In genomic region chr4:150352736-150353135, GRCm38 (mm10) we compare ENCODE assay signal across 27 mouse cellular contexts.
DNase-seq lines count a peak whose midpoint lies in the region; ATAC-seq and TF ChIP-seq lines count a peak whose summit lies in the region.
"Had no signal": no experiment of that assay in that cellular context is flagged by ENCODE, and none has a peak within 500 bp of the region (broad histone marks: within the 10 kb centered on the region; RNA-seq: fewer than 3 reads in every experiment).

No protein-coding gene starts in this region.

- no peak for TF ChIP-seq RAD21 in CH12.LX (IDR thresholded peaks at IDR 0.05; ENCODE audit: low read depth, low read length)

- in situ Hi-C loops in CH12.LX (cut with MboI; ENCODE audit: low pct_ligation_motif_present, low pct_unique_long_range_greater_than_20kb, low sequenced_read_pairs): loop anchor here (10.0 kb wide), 1 partner anchor 102 kb away; no protein-coding TSS in a partner anchor

- H3K4me2 ChIP-seq in intestine, embryonic 14.5 days (ENCODE audit: low read length): no peak overlapping the region
- no peak overlapping the region for H3K4me2 ChIP-seq in intestine, embryonic 15.5 days (replicated peaks)
- peak overlapping the region; percentile 56 for H3K4me2 ChIP-seq in CH12.LX (ENCODE audit: insufficient read depth, low read depth, poor library complexity, severe bottlenecking)
- H3K4me2 ChIP-seq: embryonic facial prominence, embryonic 13.5 days; embryonic facial prominence, embryonic 15.5 days; forebrain, embryonic 12.5 days had no signal

- no peak overlapping the region for H3K27ac ChIP-seq in intestine, embryonic 14.5 days (ENCODE audit: low read depth)
- no peak overlapping the region for H3K27ac ChIP-seq in intestine, embryonic 15.5 days
- peak overlapping the region; percentile 64 for H3K27ac ChIP-seq in CH12.LX (ENCODE audit: insufficient read depth, low read depth)
- H3K27ac ChIP-seq in layer of hippocampus, adult 2 months: no peak overlapping the region
- H3K27ac ChIP-seq: embryonic facial prominence, embryonic 13.5 days; embryonic facial prominence, embryonic 15.5 days; forebrain, embryonic 10.5 days; forebrain, embryonic 12.5 days had no signal

- H3K27me3 ChIP-seq in intestine, embryonic 14.5 days (replicated peaks; ENCODE audit: control insufficient read depth, insufficient read depth, low read length): no peaks in the 10 kb centered on the region
- H3K27me3 ChIP-seq in intestine, embryonic 15.5 days (replicated peaks): no peaks in the 10 kb centered on the region
- H3K27me3 ChIP-seq in CH12.LX (replicated peaks): no peaks in the 10 kb centered on the region
- H3K27me3 ChIP-seq: embryonic facial prominence, embryonic 13.5 days; embryonic facial prominence, embryonic 15.5 days had no signal

- H3K36me3 ChIP-seq in intestine, embryonic 14.5 days (ENCODE audit: control insufficient read depth, insufficient read depth, low read length): no peaks in the 10 kb centered on the region
- no peaks in the 10 kb centered on the region for H3K36me3 ChIP-seq in intestine, embryonic 15.5 days
- peaks cover 0 to 12% of the 10 kb centered on the region in 2 experiments for H3K36me3 ChIP-seq in CH12.LX (replicated peaks in 1 of 2; ENCODE audit: control insufficient read depth in 1 of 2, insufficient read depth in 1 of 2, low read length in 1 of 2)
- H3K36me3 ChIP-seq: embryonic facial prominence, embryonic 13.5 days; embryonic facial prominence, embryonic 15.5 days; forebrain, embryonic 12.5 days had no signal

- DNase-seq in heart, adult 11 months: peak; percentile 5
- DNase-seq in heart, postnatal 10 days: no peak
- DNase-seq in intestine, embryonic 14.5 days (ENCODE audit: low spot score): peak; percentile 21
- no peak for DNase-seq in CH12.LX (ENCODE audit: extremely low read depth)
- DNase-seq in Muller cell, postnatal 12 days (ENCODE audit: inconsistent ontology term): peak; percentile 21
- DNase-seq in layer of hippocampus, adult 2 months (ENCODE audit: low spot score in 2 of 2): no peak
- no peak for DNase-seq in kidney, postnatal 4 days
- DNase-seq: adrenal gland, adult 2 months; adrenal gland, postnatal 10 days; adrenal gland, postnatal 25 days; B cell, adult 2 months; cerebellum, adult 11 months; cerebellum, adult 18-20 months; cerebellum, adult 8-10 months; cerebellum, adult 9-11 months; cerebellum, postnatal 14 days; cerebellum, postnatal 36 days; embryo, embryonic 11 days had no signal

- no peak for ATAC-seq in intestine, embryonic 14.5 days (replicated peaks; ENCODE audit: low FRiP score, low TSS enrichment, low read depth)
- ATAC-seq in intestine, embryonic 15.5 days: no peak
- ATAC-seq: CD4-positive, CD25-positive, alpha-beta regulatory T cell, adult 4 months; forebrain, embryonic 14.5 days; forebrain, embryonic 16.5 days had no signal

- peaks cover 14% of the 10 kb centered on the region; the same call in 1 of the 2 replicates for H3K79me2 ChIP-seq in CH12.LX (replicated peaks; ENCODE audit: control insufficient read depth, extremely low read depth, insufficient read depth, poor library complexity, severe bottlenecking)

- TF ChIP-seq EP300 in CH12.LX (IDR thresholded peaks at IDR 0.05; ENCODE audit: low read length): peak; percentile 79

- intact Hi-C loops in heart, postnatal 10 days (cut with DNase I): no loop called here

- H3K9me3 ChIP-seq in intestine, embryonic 14.5 days (ENCODE audit: control insufficient read depth, low read length): no peaks in the 10 kb centered on the region
- H3K9me3 ChIP-seq in intestine, embryonic 15.5 days: no peaks in the 10 kb centered on the region
- no peaks in the 10 kb centered on the region for H3K9me3 ChIP-seq in CH12.LX (replicated peaks; ENCODE audit: low read length)
- H3K9me3 ChIP-seq: embryonic facial prominence, embryonic 13.5 days; embryonic facial prominence, embryonic 15.5 days; forebrain, embryonic 10.5 days; forebrain, embryonic 12.5 days had no signal

- H3K4me3 ChIP-seq in intestine, embryonic 14.5 days (ENCODE audit: low read depth, low read length): no peak overlapping the region
- no peak overlapping the region for H3K4me3 ChIP-seq in intestine, embryonic 15.5 days (replicated peaks)
- no peak overlapping the region for H3K4me3 ChIP-seq in CH12.LX (replicated peaks in 1 of 3; ENCODE audit: low read depth in 2 of 3, low read length in 2 of 3, poor library complexity in 1 of 3)
- no peak overlapping the region for H3K4me3 ChIP-seq in layer of hippocampus, adult 2 months
- H3K4me3 ChIP-seq: embryonic facial prominence, embryonic 13.5 days; embryonic facial prominence, embryonic 15.5 days; erythroblast, embryonic 14.5 days; forebrain, embryonic 10.5 days; forebrain, embryonic 12.5 days had no signal

- H3K4me1 ChIP-seq in intestine, embryonic 14.5 days (replicated peaks; ENCODE audit: control insufficient read depth, insufficient read depth, low read length): peaks cover 19% of the 10 kb centered on the region
- H3K4me1 ChIP-seq in intestine, embryonic 15.5 days (replicated peaks): 0 out of 2 replicates have a peak, but pooled peaks cover 11% of the 10 kb centered on the region
- peaks cover 8 to 53% of the 10 kb centered on the region in 2 experiments; a peak in 3 of 4 replicates for H3K4me1 ChIP-seq in CH12.LX (ENCODE audit: control insufficient read depth in 1 of 2, insufficient read depth in 2 of 2)

- H3K9ac ChIP-seq in intestine, embryonic 14.5 days (ENCODE audit: low read length): no peak overlapping the region
- no peak overlapping the region for H3K9ac ChIP-seq in intestine, embryonic 15.5 days
- H3K9ac ChIP-seq in CH12.LX (ENCODE audit: insufficient read depth, low read depth): peak overlapping the region; percentile 48
- H3K9ac ChIP-seq: embryonic facial prominence, embryonic 13.5 days; embryonic facial prominence, embryonic 15.5 days; forebrain, embryonic 12.5 days had no signal

- no peak for TF ChIP-seq CTCF in CH12.LX (conservative IDR thresholded peaks at IDR 0.05 in 1 of 2, IDR thresholded peaks at IDR 0.05 in 1 of 2; ENCODE audit: low read depth in 2 of 2, low read length in 2 of 2)
- no peak for TF ChIP-seq CTCF in layer of hippocampus, adult 2 months (conservative IDR thresholded peaks at IDR 0.05)

- no peak for TF ChIP-seq POLR2A in CH12.LX (IDR thresholded peaks at IDR 0.05; ENCODE audit: low read depth, low read length)

- dilution Hi-C loops in CH12.LX (cut with MboI; ENCODE audit: extremely low pct_ligation_motif_present, extremely low pct_unique_long_range_greater_than_20kb, low sequenced_read_pairs): no loop called here

- 79% methylated on average over 2 of the region's 2 CpGs for WGBS in intestine, embryonic 14.5 days
- 83% methylated on average over 2 of the region's 2 CpGs for WGBS in intestine, embryonic 15.5 days

TF ChIP-seq in CH12.LX, 34 proteins besides CTCF, POLR2A, EP300 and RAD21 (continues in another document):
- TF ChIP-seq NELFE (IDR thresholded peaks at IDR 0.05; ENCODE audit: low read depth, low read length) (no peak), ZMIZ1 (IDR thresholded peaks at IDR 0.05; ENCODE audit: low read depth, low read length) (no peak), SMC3 (IDR thresholded peaks at IDR 0.05; ENCODE audit: low read depth, low read length) (no peak), HCFC1 (IDR thresholded peaks at IDR 0.05; ENCODE audit: low read depth, low read length) (no peak), ZNF384 (IDR thresholded peaks at IDR 0.05; ENCODE audit: low read depth, low read length) (no peak), E2F4 (IDR thresholded peaks at IDR 0.05; ENCODE audit: insufficient replicate concordance, low read depth, low read length) (no peak), KAT2A (IDR thresholded peaks at IDR 0.05; ENCODE audit: insufficient replicate concordance, low read length) (no peak), PAX5 (IDR thresholded peaks at IDR 0.05; ENCODE audit: low read length) (no peak), UBTF (IDR thresholded peaks at IDR 0.05; ENCODE audit: low read depth, low read length) (no peak), BHLHE40 (IDR thresholded peaks at IDR 0.05; ENCODE audit: low read depth, low read length) (peak; percentile 62), TCF12 (IDR thresholded peaks at IDR 0.05; ENCODE audit: low read depth, low read length) (no peak), USF1 (IDR thresholded peaks at IDR 0.05; ENCODE audit: low read depth, low read length) (no peak), MAFK (IDR thresholded peaks at IDR 0.05; ENCODE audit: insufficient replicate concordance, low read length) (no peak), MYC (IDR thresholded peaks at IDR 0.05; ENCODE audit: low read depth, low read length) (0 out of 2 replicates have a peak, but pooled peaks have one; percentile 45), ETS1 (conservative IDR thresholded peaks at IDR 0.05; ENCODE audit: low read depth, low read length) (peak; percentile 56; the same call in 1 of the 2 replicates), RCOR1 (conservative IDR thresholded peaks at IDR 0.05; ENCODE audit: low read depth, low read length) (no peak), USF2 (conservative IDR thresholded peaks at IDR 0.05; ENCODE audit: low read depth, low read length) (no peak), NRF1 (IDR thresholded peaks at IDR 0.05; ENCODE audit: low read depth, low read length) (no peak), MXI1 (IDR thresholded peaks at IDR 0.05; ENCODE audit: low read depth, low read length) (peak; percentile 32; the same call in 1 of the 2 replicates), POLR2AphosphoS2 (IDR thresholded peaks at IDR 0.05; ENCODE audit: low read depth, low read length) (no peak), MAX (IDR thresholded peaks at IDR 0.05; ENCODE audit: low read length) (0 out of 2 replicates have a peak, but pooled peaks have one; percentile 21), SIN3A (IDR thresholded peaks at IDR 0.05; ENCODE audit: low read length) (no peak), ELF1 (IDR thresholded peaks at IDR 0.05; ENCODE audit: low read depth, low read length) (no peak), MEF2A (IDR thresholded peaks at IDR 0.05; ENCODE audit: borderline replicate concordance, low read depth, low read length) (peak; percentile 45; the same call in 1 of the 2 replicates), IRF4 (IDR thresholded peaks at IDR 0.05; ENCODE audit: low read depth, low read length) (peak; percentile 90), ZKSCAN1 (IDR thresholded peaks at IDR 0.05; ENCODE audit: borderline replicate concordance, low read depth, low read length) (no peak), CHD1 (IDR thresholded peaks at IDR 0.05; ENCODE audit: low read depth, low read length) (no peak), MAZ (IDR thresholded peaks at IDR 0.05; ENCODE audit: low read depth, low read length) (no peak), GABPA (IDR thresholded peaks at IDR 0.05; ENCODE audit: insufficient replicate concordance, low read depth, low read length) (no peak), CHD2 (IDR thresholded peaks at IDR 0.05; ENCODE audit: low read length) (no peak), JUN (IDR thresholded peaks at IDR 0.05; ENCODE audit: insufficient read depth, low read depth, low read length) (peak; percentile 93), JUND (conservative IDR thresholded peaks at IDR 0.05; ENCODE audit: low read depth, low read length) (peak; percentile 91)

Comparison
In these comparisons a context has a peak if more than half of its experiments do, and no peak if none do; other contexts are left out.
1. DNase-seq: peak in heart, adult 11 months (single experiment), intestine, embryonic 14.5 days (single experiment) and Muller cell, postnatal 12 days (single experiment); none in heart, postnatal 10 days (0 of 2), CH12.LX (single experiment), layer of hippocampus, adult 2 months (0 of 2) and kidney, postnatal 4 days (0 of 2).